Mouse (Mus musculus): ENCODE results near the gene Arhgdib.

Gene Arhgdib

DNA sequence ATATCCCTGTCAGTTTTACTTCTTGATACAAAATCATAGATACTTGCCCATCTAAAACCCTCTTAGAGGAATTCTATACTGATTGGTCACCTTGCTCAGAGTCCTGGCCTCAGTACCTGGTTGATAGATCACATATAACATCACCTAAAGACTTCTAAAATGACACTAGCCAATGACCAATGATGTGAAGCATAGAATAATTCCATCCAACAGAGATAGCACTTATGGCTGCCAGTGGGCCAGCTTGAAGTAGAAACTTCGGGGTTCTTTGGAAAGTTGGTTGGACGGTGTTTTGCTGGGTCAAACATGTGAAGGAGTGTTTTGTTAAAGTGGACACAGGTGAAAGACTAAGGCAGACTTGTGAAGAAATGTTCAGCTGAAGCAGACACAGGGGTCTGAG, 8.5 kb upstream of the Arhgdib start:
- DNase-seq (ENCODE audit: low spot score in 2 of 2) = no peak

DNA sequence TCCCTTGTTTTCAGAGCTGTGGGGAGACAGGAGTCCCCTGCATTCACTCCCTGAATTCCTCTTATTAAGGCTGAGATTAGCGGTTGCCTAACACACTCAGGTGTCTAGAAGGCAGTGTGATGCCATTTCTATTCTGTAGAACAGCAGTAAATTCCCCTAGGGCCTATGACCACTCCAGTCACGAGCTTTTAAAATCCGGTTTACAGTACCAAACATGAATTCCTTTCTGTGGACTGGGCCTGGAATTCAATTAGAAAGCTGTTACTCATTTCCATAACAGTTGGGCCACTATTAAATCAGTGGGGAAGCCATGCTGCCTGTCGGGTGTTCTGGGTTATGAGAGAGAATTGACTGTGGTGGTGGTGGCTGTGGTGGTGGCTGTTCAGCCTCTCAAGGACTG, 6.0 kb upstream of the Arhgdib start:
- no peak for DNase-seq (ENCODE audit: low spot score in 2 of 2)

DNA sequence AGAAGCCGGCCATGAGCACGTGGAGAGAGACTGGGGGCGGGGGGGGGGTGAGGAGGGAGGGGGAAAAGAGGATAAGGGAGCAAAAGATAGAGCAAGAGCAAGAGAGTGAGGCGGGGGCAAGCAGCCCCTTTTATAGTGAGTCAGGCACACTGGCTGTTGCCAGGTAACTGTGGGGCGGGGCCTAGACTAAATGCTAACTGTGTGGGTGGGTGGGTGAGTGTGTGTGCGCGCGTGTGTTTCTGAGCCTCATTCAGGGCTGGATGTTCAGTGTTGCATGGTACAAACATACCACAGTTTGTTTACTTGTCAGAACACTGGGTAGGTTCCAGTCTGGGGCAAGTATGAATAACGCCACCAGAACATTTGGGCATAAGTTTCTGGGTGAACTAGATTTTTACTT, 5.2 kb upstream of the Arhgdib start:
- no peak for DNase-seq (ENCODE audit: low spot score in 2 of 2)

DNA sequence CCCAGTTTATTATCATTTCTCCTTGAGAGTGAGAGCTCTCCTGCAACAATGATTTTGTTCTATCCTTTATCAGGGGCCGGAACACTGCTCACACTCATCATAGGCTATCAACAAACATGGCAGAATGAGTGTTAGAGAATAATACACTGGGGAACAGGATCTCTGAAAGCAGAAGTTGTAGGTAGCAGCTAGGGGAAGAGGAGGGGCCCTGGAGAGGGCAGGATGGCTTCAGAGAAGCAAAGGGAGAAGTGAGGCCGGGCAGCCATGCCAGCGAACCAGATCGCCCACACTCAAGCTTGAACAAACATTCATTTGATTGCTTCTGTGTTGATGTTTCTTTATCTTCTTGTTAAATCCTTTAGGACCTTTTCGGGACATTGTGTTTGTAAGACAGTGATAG, 4.5 kb upstream of the Arhgdib start:
- no peak for DNase-seq (ENCODE audit: low spot score in 2 of 2)

DNA sequence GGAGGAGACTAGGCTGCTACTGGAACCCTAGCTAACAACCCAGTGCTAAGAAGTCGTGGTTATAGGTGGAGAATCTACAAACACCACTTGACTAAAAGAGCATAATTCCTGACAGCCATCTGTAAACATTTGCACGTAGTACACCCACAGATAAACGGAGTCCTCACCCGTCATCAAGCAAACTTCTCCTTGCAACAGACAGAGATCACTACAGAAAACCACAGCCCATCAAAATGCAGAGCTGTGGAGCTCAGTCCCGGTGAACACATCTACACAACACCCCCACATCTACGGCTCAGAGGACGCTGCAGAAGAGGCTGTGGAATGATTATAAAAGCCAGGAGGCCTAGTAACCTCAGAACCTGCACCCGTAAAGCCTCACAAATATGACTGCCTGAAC, 2.8 kb upstream of the Arhgdib start:
- no peak for DNase-seq (ENCODE audit: low spot score in 2 of 2)

DNA sequence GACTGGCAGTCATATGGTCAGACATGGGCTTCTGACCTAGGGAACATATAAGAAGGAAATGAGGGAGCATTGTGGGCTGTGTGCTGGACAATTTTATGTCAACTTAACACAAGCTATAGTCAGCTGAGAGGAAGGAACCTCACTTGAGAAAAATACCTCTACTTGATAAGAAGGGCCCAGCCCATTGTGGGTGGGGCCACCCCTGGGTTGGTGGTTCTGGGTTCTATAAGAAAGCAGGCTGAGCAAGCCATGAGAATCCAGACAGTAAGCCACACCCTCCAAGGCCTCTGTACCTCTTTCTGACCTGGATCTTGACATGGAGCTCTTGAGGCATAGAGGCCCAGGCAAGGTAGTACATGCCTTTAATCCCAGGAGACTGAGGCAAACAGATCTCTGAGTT, 1.7 kb upstream of the Arhgdib start:
- no peak for DNase-seq (ENCODE audit: low spot score in 2 of 2)

DNA sequence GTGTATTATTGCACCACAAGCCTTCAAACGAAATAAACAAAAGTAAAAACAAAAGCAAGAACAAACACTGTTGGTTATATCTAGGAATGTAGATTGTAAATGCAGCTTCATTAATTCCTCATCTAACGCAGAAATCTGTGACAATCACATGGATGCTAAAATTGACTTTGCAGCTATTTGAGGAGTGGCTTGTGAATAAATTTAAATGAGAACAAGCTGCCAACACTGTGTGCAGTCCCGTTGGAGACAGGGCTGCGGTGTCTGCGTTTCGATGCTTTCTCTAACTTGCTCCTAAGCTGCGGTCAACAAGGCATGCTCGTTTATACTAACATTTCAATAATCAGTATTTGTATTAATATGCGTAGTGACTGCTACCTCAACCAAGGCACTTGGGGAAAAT, 581 bp upstream of the Arhgdib start:
- DNase-seq (ENCODE audit: low spot score in 2 of 2) = no peak

DNA sequence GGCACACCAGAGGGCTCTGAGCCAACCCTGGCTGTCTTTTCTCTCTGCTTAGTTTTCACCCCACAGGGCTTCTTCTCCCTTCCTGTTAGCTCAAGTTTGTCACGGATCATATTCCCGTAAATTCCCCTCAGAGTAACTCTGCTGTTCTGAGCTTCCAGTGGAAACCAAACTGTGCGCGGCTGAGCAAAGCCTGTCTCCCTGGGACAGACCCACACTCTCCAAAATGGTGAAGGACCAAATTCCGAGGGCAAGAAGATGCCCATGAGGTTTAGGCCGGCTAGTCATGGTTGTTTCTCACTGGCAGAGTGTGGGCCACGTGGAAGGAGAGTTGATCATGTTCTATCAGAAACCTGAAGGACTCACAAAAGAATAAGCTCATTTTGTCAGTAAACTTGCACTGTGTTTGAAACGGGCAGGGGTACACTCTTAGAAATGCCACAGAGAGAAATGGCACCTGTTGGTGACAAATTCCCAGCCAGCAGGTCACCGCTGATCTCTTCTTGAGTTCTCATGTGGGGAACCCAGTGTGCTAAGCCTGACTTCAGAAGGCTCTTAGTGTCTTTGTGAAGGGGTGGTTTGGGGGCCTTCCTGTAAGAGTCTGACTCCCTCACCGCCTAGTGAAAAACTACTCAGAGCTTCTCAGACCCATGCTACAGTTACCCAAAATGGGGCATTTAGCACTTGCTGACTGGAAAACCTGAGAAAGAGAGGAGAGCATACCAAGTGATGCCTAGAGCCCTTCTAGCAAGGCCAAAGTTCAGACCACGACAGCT, 1.3 kb downstream of the Arhgdib start:
- peak; percentile 27 to 35 for DNase-seq (ENCODE audit: low spot score in 2 of 2)

DNA sequence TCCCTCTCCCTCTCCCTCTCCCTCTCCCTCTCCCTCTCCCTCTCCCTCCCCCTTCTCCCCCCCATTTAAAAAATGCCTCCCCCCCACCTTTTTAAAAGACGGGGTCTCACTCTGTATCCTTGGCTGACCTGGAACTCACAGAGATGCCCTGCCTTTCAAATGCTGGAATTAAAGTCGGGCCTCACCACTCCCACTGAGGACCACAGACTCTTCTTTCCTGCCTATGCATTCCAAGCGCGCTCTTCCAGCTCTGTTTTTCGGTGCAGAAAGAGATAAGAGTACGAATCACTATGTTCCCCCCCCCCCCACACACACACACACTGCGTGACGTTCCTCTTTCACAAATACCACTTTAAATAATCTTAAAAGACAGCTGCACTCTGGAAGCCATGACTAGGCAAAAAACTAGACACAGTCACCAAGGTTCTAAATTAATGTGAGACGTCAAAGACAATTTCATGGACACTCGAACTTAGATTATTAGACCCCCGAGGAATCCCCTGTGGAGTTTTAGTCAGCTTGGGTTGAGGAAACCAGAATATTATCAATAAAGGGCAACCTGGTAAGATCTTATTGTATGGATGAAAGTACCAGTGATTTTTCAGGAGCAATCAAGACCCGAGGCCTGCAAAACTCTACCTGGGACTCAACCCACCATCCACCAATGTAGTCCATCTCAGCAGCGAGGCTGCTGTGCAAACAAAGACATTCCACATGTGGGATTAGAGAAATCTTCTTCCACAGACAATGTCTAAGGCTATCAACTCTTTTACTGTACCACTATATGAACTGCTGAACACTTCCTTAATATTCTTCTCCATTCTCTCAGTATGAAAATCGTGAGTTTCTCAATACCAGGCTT, 2.1 kb downstream of the Arhgdib start:
- DNase-seq (ENCODE audit: low spot score in 2 of 2) = no peak

DNA sequence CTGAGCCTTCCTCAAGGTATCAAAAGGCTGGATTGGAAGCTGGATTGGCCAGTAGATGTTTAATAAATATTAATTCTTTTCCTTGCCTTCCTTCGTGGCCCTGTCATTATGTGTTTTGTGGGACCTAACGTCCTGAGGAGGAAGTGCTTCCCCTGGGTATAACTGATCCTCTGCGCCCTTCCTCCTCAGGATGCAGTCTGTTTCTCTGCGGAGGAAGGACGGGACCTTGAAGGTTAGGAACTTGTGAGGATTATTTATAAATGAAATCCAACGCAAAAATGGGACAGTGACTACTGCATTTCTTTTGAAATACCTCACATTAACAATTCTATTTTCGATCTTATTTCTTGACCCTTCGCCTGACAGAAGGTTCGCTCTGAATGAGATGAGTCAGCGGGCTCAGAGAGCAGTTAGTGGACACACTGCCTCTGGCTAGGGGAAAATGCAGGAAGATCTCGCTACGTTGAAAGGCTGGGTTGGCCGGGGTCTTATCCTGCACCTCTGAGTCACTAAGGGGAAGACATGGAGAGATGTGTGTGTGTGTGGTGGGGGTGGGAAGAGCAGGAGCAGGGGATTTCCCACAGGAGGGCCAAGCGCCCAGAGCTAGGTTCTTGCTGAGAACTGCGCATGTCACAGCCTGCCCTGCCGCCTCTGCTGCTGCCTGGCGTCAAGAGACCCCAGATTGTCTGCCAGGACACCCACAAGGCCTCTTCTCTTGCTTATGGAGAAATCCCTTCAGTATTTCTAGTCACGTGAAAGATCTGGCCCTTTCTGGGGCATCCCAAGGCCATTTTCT, 3.2 kb downstream of the Arhgdib start:
- peak; percentile 44 to 62 for DNase-seq (ENCODE audit: low spot score in 2 of 2)

DNA sequence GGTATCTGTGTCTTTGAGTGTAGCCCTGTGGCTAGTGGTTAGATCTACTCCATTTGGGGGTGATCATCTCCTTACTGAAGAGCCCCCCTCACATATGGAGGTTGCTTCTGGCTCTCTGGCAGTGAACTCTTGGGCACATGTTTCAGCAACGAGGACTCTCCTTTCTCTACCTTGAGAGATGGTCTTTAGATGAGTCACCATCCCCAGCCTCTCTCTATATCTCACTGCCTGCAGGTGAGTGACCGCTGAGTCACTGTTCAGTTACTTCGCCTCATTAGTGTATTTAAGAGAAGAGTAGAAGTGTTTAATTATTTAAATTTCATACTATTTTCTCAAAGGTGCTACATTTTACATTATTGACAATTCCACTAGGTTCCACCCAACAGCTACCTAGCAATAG, 4.6 kb downstream of the Arhgdib start:
- DNase-seq (ENCODE audit: low spot score in 2 of 2) = no peak

DNA sequence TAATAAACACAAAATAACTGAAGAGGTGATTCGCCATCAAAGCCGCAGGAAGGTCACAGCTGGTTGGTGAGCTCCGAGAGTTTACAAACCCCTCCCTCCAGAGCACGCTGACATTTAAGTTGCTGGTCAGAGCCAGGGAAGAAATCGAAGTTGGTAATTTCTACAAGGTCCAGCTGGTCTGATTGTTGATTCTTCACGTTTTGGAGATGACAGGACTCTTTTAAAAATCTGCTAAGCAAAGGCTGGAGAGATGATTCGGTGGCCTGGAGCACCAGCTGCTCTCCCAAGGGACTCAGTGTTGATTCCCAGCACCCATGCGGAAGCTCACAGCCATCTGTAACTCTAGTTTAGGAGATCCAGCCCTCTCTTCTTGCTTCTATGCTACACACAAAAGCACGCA, 5.3 kb downstream of the Arhgdib start:
- no peak for DNase-seq (ENCODE audit: low spot score in 2 of 2)

DNA sequence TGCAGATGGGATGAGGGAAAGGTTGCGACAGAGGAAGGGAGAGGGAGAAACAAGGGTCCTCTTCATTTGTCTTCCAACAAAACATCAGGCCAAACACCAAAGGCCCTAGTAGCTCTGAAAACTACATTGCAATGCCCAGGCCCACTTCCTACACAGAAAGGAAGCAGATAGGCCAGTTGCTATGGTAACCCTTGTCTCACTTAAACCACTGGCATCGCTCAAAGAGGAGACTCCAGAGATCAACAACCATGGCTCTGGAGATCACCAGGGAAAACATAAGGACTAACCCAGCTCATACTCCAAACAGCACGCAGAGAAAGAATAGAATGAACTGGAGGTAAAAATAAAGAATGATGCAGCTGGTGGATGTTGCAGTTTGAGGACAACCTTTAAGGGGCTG, 6.5 kb downstream of the Arhgdib start:
- no peak for DNase-seq (ENCODE audit: low spot score in 2 of 2)

DNA sequence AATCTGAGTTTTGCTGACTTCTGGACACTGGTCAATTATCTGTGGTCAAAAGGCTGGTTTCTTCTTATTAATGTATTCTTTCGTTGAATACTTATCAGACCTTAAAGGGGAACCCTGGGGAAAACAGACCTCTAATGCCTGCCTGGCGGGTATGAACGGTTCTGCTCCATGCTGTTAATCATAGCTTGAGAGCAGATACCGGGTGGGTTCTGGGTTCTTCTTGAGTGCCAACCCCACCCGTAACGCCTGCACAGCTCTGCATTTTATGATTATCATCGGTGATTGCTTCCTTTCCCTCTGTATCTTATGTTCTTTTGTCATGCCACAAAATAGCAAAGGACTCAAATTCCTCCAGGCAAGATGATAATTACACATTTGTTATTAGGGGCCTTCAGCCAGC, 7.6 kb downstream of the Arhgdib start:
- DNase-seq (ENCODE audit: low spot score in 2 of 2) = no peak

DNA sequence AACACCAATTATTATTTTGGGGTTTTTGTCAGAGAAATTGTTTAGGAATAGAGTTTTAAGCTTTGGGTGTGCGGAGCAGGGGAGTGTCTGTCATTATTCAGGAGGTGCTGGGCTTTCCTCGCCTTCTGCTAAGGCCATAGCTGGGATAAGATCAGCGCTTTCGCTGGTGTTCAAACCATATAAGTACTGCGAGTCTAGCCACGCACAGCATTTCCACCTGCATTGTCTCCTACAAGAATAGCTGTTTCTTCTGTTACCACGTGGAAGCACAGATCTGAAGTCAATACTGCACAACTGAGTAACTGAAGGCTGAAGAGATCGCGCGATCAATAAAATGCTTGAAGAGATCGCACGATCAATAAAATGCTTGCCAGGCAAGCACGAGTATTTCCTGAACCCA, 10.5 kb downstream of the Arhgdib start:
- no peak for DNase-seq (ENCODE audit: low spot score in 2 of 2)

DNA sequence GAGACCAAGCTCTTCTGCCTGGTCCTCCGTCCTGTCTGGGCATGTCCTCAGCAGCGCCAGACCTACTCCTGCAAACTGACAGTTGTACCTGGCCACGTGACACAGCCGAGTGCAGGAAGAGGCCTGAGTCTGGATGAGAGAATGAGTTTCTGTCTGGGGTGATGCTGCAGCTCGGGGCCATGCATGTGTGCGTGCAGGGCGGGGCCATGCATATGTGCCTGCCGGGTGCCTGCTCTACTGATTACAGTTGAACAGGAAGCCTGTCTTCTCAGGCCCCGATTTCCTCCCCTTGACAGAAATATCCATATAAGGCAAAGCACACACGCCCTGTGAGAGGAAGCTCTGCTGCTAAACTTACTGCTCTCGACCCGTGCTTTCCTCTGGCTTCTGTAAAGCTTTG, 11.0 kb downstream of the Arhgdib start:
- peak; percentile 63 to 81 for DNase-seq (ENCODE audit: low spot score in 2 of 2)

DNA sequence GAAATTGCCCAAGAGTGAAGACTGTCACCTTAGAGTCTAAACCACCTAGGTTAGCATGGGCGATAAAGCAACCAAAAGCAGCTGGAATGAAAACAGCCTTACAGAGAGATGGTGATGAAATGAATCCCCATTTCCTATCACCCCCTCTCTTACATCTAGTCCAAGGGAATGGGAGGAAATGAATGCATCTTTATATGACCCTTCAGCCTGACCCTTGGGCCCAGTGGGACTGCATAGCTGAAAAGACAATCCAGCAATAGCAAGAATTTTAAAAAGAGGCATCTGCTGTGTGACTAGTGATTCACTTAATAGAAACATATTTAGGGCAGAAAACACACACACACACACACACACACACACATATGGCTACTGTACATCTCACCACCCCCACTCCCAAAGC, 14.1 kb downstream of the Arhgdib start:
- peak in 1 of 2 experiments; percentile 48 for DNase-seq (ENCODE audit: low spot score in 2 of 2)

DNA sequence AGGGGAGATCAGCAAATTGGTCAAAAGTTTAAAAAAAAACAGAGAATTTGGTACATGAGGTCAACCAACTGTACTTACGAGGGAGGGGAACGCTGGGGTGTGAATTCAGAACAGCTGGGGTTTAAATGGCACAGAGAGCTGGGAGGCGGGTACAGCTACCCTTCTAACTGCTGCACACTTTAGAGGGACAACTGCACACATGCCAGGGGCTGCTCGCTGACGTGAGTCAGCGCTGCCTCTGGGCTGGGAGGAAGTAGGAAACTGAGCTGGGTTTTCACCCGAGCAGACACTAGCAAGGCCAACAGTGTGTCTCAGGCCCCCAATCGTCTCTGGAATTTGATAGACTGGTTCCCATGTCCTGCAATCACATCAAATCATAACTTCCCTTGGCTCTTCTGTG, 16.6 kb downstream of the Arhgdib start:
- DNase-seq (ENCODE audit: low spot score in 2 of 2) = no peak

DNA sequence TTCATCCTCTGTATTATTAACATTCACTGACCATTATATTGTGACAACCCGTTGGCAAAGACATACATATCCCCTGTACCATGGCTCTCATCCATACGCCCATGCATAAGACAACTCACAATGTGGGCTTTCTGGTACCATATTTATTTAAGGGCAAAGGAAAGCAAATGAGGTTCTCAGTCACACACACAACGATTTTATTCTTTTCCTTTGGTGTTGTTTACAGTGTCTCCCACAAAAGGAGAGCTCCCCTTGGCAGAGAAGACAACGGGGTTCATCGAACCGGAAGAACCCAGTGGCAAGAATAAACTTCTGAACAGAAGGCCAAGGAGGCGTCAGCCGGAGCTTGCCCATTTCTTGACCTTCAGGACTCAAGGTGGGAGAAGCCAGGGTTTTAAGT, 18.2 kb downstream of the Arhgdib start, which contains the start of gene Pde6h:
TSS of gene Pde6h (plus strand) at position 301 of the 400 bp plus-strand sequence.
- no peak for DNase-seq (ENCODE audit: low spot score in 2 of 2)

DNA sequence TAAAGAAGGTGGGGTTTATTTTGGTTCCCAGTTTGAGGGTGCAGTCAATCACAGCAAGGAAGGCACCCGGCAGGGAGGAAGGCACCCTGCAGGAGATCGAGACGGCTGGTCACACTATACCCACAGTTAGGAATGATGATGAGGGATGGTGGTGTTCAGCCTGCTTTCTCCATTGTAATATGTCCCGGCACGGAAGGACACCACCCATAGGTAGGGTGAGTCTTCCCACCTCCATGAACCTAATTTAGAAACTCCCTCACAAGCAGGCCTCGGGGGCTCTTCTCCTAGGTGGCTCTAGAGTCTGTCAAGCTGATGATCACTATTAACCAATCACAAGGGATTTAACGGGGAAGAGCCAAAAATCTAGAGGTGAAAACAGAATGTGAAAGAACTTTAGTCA, 18.8 kb downstream of the Arhgdib start:
- DNase-seq (ENCODE audit: low spot score in 2 of 2) = no peak

DNA sequence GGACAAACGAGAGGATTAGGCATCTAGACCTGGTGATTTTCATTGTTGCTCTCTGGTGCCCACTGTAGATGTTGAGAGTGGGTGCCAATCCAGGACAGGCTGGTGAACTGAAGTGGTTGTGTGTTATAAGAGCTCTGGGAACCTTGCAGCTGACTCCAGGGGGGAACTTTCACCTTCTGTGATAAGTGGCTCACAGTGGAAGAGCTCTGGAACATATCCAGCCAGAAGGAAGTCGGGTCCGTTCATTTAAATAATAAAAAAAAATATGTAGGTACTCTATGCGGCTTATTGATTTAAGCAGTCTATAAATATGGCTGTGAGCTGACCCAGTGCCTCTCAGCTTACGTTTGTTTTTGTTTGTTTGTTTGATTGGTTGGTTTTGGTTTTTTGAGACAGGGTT, 19.6 kb downstream of the Arhgdib start, which contains the start of gene Erp27:
TSS of gene Erp27 (minus strand) at position 101 of the 400 bp plus-strand sequence.
- DNase-seq (ENCODE audit: low spot score in 2 of 2) = no peak

DNA sequence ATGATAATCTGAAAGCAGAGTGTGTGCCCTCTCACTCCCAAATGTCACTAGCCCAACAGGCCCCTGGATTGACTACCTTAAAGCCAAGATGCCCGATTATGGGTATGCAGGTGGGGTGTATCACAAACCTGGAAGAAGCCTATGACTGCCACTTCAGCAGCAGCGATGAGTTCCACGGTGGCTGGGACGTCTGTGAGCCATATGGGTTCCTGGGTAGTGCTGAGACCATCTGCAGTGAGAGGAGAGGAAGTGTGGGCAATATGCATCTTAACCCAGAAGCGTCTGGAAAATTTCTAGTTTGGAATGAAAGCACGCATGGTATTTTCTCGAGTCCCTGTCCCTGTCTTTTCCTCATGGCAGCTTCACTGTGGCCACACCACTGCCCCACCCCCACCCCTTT, 20.1 kb downstream of the Arhgdib start:
- DNase-seq (ENCODE audit: low spot score in 2 of 2) = no peak

All from heart, adult 9 months (tissue).